Mouse (Mus musculus): ENCODE results near the gene Tmem131.
"Not testable (repeated sequence)": the region's sequence is repeated elsewhere in the genome, so short reads cannot be mapped to it uniquely, and the experiment has no call there.

The Tmem131 gene

GRCm38 (mm10) chr1:36919728-36920127, 23.7 kb downstream of the Tmem131 start:
- DNase-seq (ENCODE audit: low read depth, low spot score), result peak; percentile 88

- DNase-seq (ENCODE audit: low read depth, low spot score), result no peak
Observed at GRCm38 (mm10) chr1:36917423-36917822, 26.0 kb downstream of the Tmem131 start.

GRCm38 (mm10) chr1:36915200-36915580, 28.3 kb downstream of the Tmem131 start:
- no peak for DNase-seq (ENCODE audit: low read depth, low spot score)

- DNase-seq (ENCODE audit: low read depth, low spot score), result no peak
Observed at GRCm38 (mm10) chr1:36914455-36915199, 28.8 kb downstream of the Tmem131 start.

GRCm38 (mm10) chr1:36913806-36914205, 29.7 kb downstream of the Tmem131 start:
- DNase-seq (ENCODE audit: low read depth, low spot score), result no peak

GRCm38 (mm10) chr1:36912239-36912638, 31.2 kb downstream of the Tmem131 start:
- no peak for DNase-seq (ENCODE audit: low read depth, low spot score)

GRCm38 (mm10) chr1:36911603-36912002, 31.9 kb downstream of the Tmem131 start:
- DNase-seq (ENCODE audit: low read depth, low spot score), result no peak

- no peak for DNase-seq (ENCODE audit: low read depth, low spot score)
Observed at GRCm38 (mm10) chr1:36910397-36910796, 33.1 kb downstream of the Tmem131 start.

GRCm38 (mm10) chr1:36909965-36910364, 33.5 kb downstream of the Tmem131 start:
- DNase-seq (ENCODE audit: low read depth, low spot score), result not testable (repeated sequence)

- no peak for DNase-seq (ENCODE audit: low read depth, low spot score)
Observed at GRCm38 (mm10) chr1:36905216-36905615, 38.2 kb downstream of the Tmem131 start.

GRCm38 (mm10) chr1:36904489-36904888, 39.0 kb downstream of the Tmem131 start:
- no peak for DNase-seq (ENCODE audit: low read depth, low spot score)

- DNase-seq (ENCODE audit: low read depth, low spot score), result no peak
Observed at GRCm38 (mm10) chr1:36904084-36904451, 39.4 kb downstream of the Tmem131 start.

GRCm38 (mm10) chr1:36903376-36904083, 39.9 kb downstream of the Tmem131 start:
- no peak for DNase-seq (ENCODE audit: low read depth, low spot score)

- no peak for DNase-seq (ENCODE audit: low read depth, low spot score)
Observed at GRCm38 (mm10) chr1:36902533-36903315, 40.7 kb downstream of the Tmem131 start.

- no peak for DNase-seq (ENCODE audit: low read depth, low spot score)
Observed at GRCm38 (mm10) chr1:36899622-36900021, 43.8 kb downstream of the Tmem131 start.

GRCm38 (mm10) chr1:36896423-36896822, 47.0 kb downstream of the Tmem131 start:
- DNase-seq (ENCODE audit: low read depth, low spot score), result no peak

- DNase-seq (ENCODE audit: low read depth, low spot score), result no peak
Observed at GRCm38 (mm10) chr1:36895452-36895851, 48.0 kb downstream of the Tmem131 start.

- no peak for DNase-seq (ENCODE audit: low read depth, low spot score)
Observed at GRCm38 (mm10) chr1:36894136-36894535, 49.3 kb downstream of the Tmem131 start.

- not testable (repeated sequence) for DNase-seq (ENCODE audit: low read depth, low spot score)
Observed at GRCm38 (mm10) chr1:36893720-36894119, 49.7 kb downstream of the Tmem131 start.

GRCm38 (mm10) chr1:36893146-36893545, 50.3 kb downstream of the Tmem131 start:
- no peak for DNase-seq (ENCODE audit: low read depth, low spot score)

- DNase-seq (ENCODE audit: low read depth, low spot score), result no peak
Observed at GRCm38 (mm10) chr1:36892461-36892860, 51.0 kb downstream of the Tmem131 start.

- DNase-seq (ENCODE audit: low read depth, low spot score), result no peak
Observed at GRCm38 (mm10) chr1:36889016-36889415, 54.5 kb downstream of the Tmem131 start.

All from c-Kit-negative CD71-positive TER-119-positive erythroid progenitor cells, embryonic 14.5 days (primary cell).